Mouse (Mus musculus): ENCODE data around the gene Gtf2a1l.

DNA sequence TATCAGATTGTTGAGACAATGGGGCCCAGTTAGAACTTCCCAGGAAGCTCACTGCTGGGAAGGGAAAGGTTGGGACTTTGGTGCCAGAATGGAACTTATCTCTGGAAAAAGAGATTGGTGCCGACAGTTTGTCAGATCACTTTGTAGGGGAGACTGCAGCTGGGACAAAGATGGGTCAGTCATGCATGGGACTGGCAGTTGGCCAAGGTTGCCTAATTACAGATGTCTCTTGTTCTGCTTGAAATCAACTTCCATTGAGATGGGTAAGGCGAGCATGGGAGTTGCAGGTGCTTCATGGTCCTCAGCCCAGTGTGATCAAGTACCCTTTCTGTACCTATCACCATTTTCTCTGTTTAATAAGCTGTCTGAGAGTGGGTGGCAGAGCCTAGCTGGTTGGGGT lies 2.4 kb upstream of the Gtf2a1l start:
- TF ChIP-seq POLR2A (IDR thresholded peaks at IDR 0.05; ENCODE audit: borderline replicate concordance, extremely low read depth, insufficient read depth, insufficient read length, poor library complexity, severe bottlenecking) = no peak
- no peak for TF ChIP-seq CTCF (IDR thresholded peaks at IDR 0.05; ENCODE audit: borderline replicate concordance, extremely low read depth, insufficient read depth, insufficient read length)

Data from brain, embryonic 14.5 days (tissue).